In the genomic region with DNA sequence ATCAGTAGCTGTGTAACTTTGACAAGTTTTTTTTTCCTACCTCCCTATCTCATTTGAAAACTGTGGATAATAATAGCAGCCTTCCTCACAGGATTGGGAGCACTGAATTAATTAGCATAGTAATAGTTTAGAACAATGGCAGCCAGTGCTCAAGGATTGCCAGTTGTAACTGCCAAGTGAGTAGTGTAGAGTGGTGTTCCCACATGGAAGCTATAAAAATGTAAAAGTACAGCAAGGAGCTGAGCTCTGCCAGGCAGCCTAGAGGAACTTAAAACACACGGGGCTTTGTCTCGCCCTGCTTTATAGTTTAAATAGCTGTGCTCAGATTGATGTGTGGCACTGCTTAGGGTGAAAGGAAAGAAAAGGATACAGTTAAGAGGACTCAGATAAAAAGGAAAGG, we compare ENCODE assay signal across 10 mouse cellular contexts.
DNase-seq lines count a peak whose midpoint lies in the region; ATAC-seq and TF ChIP-seq lines count a peak whose summit lies in the region.
"Had no signal": no experiment of that assay in that cellular context is flagged by ENCODE, and none has a peak within 500 bp of the region (broad histone marks: within the 10 kb centered on the region; RNA-seq: fewer than 3 reads in every experiment).

No protein-coding gene starts in this region.

- TF ChIP-seq CTCF in hindbrain, postnatal 0 days (IDR thresholded peaks at IDR 0.05; ENCODE audit: low read depth) = no peak

- no peak overlapping the region for H3K4me2 ChIP-seq in hindbrain, postnatal 0 days (ENCODE audit: low read depth, low read length)
- no peak overlapping the region for H3K4me2 ChIP-seq in limb, embryonic 13.5 days (replicated peaks)
- H3K4me2 ChIP-seq: embryonic facial prominence, embryonic 13.5 days; limb, embryonic 15.5 days had no signal

- H3K4me1 ChIP-seq in hindbrain, postnatal 0 days (ENCODE audit: insufficient read depth, low read length) = no peaks in the 10 kb centered on the region
- peaks cover 6% of the 10 kb centered on the region; the same call in 1 of the 2 replicates for H3K4me1 ChIP-seq in limb, embryonic 13.5 days

- H3K27me3 ChIP-seq in hindbrain, postnatal 0 days (ENCODE audit: insufficient read depth, low read length) = no peaks in the 10 kb centered on the region
- H3K27me3 ChIP-seq in limb, embryonic 13.5 days = no peaks in the 10 kb centered on the region
- H3K27me3 ChIP-seq: embryonic facial prominence, embryonic 13.5 days; limb, embryonic 15.5 days had no signal

- H3K27ac ChIP-seq in hindbrain, postnatal 0 days = peak overlapping the region; percentile 15
- no peak overlapping the region for H3K27ac ChIP-seq in limb, embryonic 13.5 days
- H3K27ac ChIP-seq: embryonic facial prominence, embryonic 13.5 days; limb, embryonic 15.5 days had no signal

- no peak overlapping the region for H3K9ac ChIP-seq in hindbrain, postnatal 0 days (replicated peaks; ENCODE audit: low read length)
- no peak overlapping the region for H3K9ac ChIP-seq in limb, embryonic 13.5 days
- H3K9ac ChIP-seq: embryonic facial prominence, embryonic 13.5 days; limb, embryonic 15.5 days had no signal

- peak; percentile 55 for DNase-seq in right cerebral cortex, adult 18-20 months
- no peak for DNase-seq in right cerebral cortex, postnatal 25 days
- DNase-seq in hindbrain, postnatal 0 days (ENCODE audit: low spot score) = peak; percentile 61
- DNase-seq in kidney, postnatal 25 days = no peak
- DNase-seq in cerebellum, adult 8-10 months = no peak
- no peak for DNase-seq in cerebellum, adult 11 months

- H3K9me3 ChIP-seq in hindbrain, postnatal 0 days (ENCODE audit: low read length) = no peaks in the 10 kb centered on the region
- no peaks in the 10 kb centered on the region for H3K9me3 ChIP-seq in limb, embryonic 13.5 days
- H3K9me3 ChIP-seq: embryonic facial prominence, embryonic 13.5 days; limb, embryonic 15.5 days had no signal

- H3K36me3 ChIP-seq in hindbrain, postnatal 0 days (ENCODE audit: insufficient read depth, low read length) = no peaks in the 10 kb centered on the region
- H3K36me3 ChIP-seq in limb, embryonic 13.5 days = no peaks in the 10 kb centered on the region
- H3K36me3 ChIP-seq: embryonic facial prominence, embryonic 13.5 days; limb, embryonic 15.5 days had no signal

- H3K4me3 ChIP-seq in hindbrain, postnatal 0 days (ENCODE audit: low read length) = no peak overlapping the region
- no peak overlapping the region for H3K4me3 ChIP-seq in limb, embryonic 13.5 days
- H3K4me3 ChIP-seq: embryonic facial prominence, embryonic 13.5 days; limb, embryonic 15.5 days had no signal

- WGBS in hindbrain, postnatal 0 days = 8% methylated on average over 2 of the region's 2 CpGs
- WGBS in limb, embryonic 13.5 days = 8% methylated on average over 2 of the region's 2 CpGs

- peak; percentile 94 for ATAC-seq in hindbrain, postnatal 0 days
- ATAC-seq in limb, embryonic 13.5 days (ENCODE audit: low FRiP score, low read depth) = peak; percentile 86
- ATAC-seq in erythroblast, adult 5-6 weeks (replicated peaks; ENCODE audit: low FRiP score, poor library complexity, severe bottlenecking) = no peak

Comparison
In these comparisons a context has a peak if more than half of its experiments do, and no peak if none do; other contexts are left out.
1. DNase-seq: peak in right cerebral cortex, adult 18-20 months (single experiment) and hindbrain, postnatal 0 days (single experiment); none in right cerebral cortex, postnatal 25 days (single experiment), kidney, postnatal 25 days (0 of 2), cerebellum, adult 8-10 months (single experiment) and cerebellum, adult 11 months (single experiment).